Mouse (Mus musculus): ENCODE measurements around the gene Arrdc1. TPM values are rescaled to one million over a fixed set of nuclear protein-coding genes. Genes with fewer than 3 reads are reported as not detected.
"Not testable (repeated sequence)": the region's sequence is repeated elsewhere in the genome, so short reads cannot be mapped to it uniquely, and the experiment has no call there.

Gene Arrdc1
- total RNA-seq (2012; rRNA removed): 14.4 and 23.8 TPM in 2 replicates

- H3K4me1 ChIP-seq (ENCODE audit: control insufficient read depth in 2 of 2, insufficient read depth in 2 of 2, low read length in 2 of 2, poor library complexity in 1 of 2): no peaks in the 10 kb centered on the region
- peak within 1 kb of the TSS; percentile 90 for H3K9ac ChIP-seq (ENCODE audit: insufficient read depth, low read depth, low read length, poor library complexity, severe bottlenecking)
- in situ Hi-C loops (cut with MboI; ENCODE audit: low sequenced_read_pairs in 2 of 2, unreplicated experiment in 2 of 2): no loop called here
- H3K9me3 ChIP-seq (ENCODE audit: control insufficient read depth, insufficient read depth, low read depth, low read length): no peaks in the 10 kb centered on the region
- peak; percentile 98 for DNase-seq (ENCODE audit: low read depth, low spot score)
- peak within 1 kb of the TSS; percentile 49 for H3K27ac ChIP-seq (ENCODE audit: insufficient read depth, low read depth, low read length, poor library complexity, severe bottlenecking)
- H3K36me3 ChIP-seq (ENCODE audit: control insufficient read depth, insufficient read depth, low read length, poor library complexity, severe bottlenecking): no peaks in the 10 kb centered on the region
- TF ChIP-seq MAFK (IDR thresholded peaks at IDR 0.05; ENCODE audit: insufficient read depth, low read depth, low read length) (no peak), HCFC1 (IDR thresholded peaks at IDR 0.05; ENCODE audit: borderline replicate concordance, insufficient read depth, low read length) (no peak; the same call in 1 of the 2 replicates), CHD2 (IDR thresholded peaks at IDR 0.05; ENCODE audit: low read depth, low read length) (no peak), ZC3H11A (IDR thresholded peaks at IDR 0.05; ENCODE audit: borderline replicate concordance, low read depth, low read length) (no peak), ZNF384 (IDR thresholded peaks at IDR 0.05; ENCODE audit: low read depth, low read length) (no peak)
- peak within 1 kb of the TSS; percentile 89 to 90 for H3K4me3 ChIP-seq (ENCODE audit: insufficient read depth in 1 of 2, low read depth in 1 of 2, low read length in 2 of 2, poor library complexity in 1 of 2, severe bottlenecking in 1 of 2)
These were observed at the start of gene Arrdc1 for GRCm38 (mm10) chr2:24935057-24935796. Arrdc1 (minus strand) TSS chr2:24935252.

GRCm38 (mm10) chr2:24976960-24977359, 41.9 kb upstream of the Arrdc1 start:
- no peak for TF ChIP-seq ZC3H11A (IDR thresholded peaks at IDR 0.05; ENCODE audit: borderline replicate concordance, low read depth, low read length)
- TF ChIP-seq CHD2 (IDR thresholded peaks at IDR 0.05; ENCODE audit: low read depth, low read length): no peak
- no peak for TF ChIP-seq HCFC1 (IDR thresholded peaks at IDR 0.05; ENCODE audit: borderline replicate concordance, insufficient read depth, low read length)
- Histone ChIP-seq H3K9me3 (ENCODE audit: control insufficient read depth, insufficient read depth, low read depth, low read length) (no peaks in the 10 kb centered on the region), H3K4me1 (ENCODE audit: control insufficient read depth in 2 of 2, insufficient read depth in 2 of 2, low read length in 2 of 2, poor library complexity in 1 of 2) (peaks cover 2 to 11% of the 10 kb centered on the region in 2 experiments; a peak in 2 of 4 replicates), H3K4me3 (ENCODE audit: insufficient read depth in 1 of 2, low read depth in 1 of 2, low read length in 2 of 2, poor library complexity in 1 of 2, severe bottlenecking in 1 of 2) (no peak overlapping the region), H3K9ac (ENCODE audit: insufficient read depth, low read depth, low read length, poor library complexity, severe bottlenecking) (no peak overlapping the region), H3K36me3 (ENCODE audit: control insufficient read depth, insufficient read depth, low read length, poor library complexity, severe bottlenecking) (peaks cover 6% of the 10 kb centered on the region), H3K27ac (ENCODE audit: insufficient read depth, low read depth, low read length, poor library complexity, severe bottlenecking) (no peak overlapping the region)
- in situ Hi-C loops (cut with MboI; ENCODE audit: low sequenced_read_pairs in 2 of 2, unreplicated experiment in 2 of 2): no loop called here
- no peak for DNase-seq (ENCODE audit: low read depth, low spot score)

GRCm38 (mm10) chr2:24975704-24976297, 40.7 kb upstream of the Arrdc1 start, which contains the start of gene Pnpla7:
Pnpla7 (plus strand) TSS chr2:24976033.
- Histone ChIP-seq H3K36me3 (ENCODE audit: control insufficient read depth, insufficient read depth, low read length, poor library complexity, severe bottlenecking) (peaks cover 10% of the 10 kb centered on the region), H3K27ac (ENCODE audit: insufficient read depth, low read depth, low read length, poor library complexity, severe bottlenecking) (peak within 1 kb of the TSS; percentile 33), H3K9ac (ENCODE audit: insufficient read depth, low read depth, low read length, poor library complexity, severe bottlenecking) (peak within 1 kb of the TSS; percentile 84), H3K4me1 (ENCODE audit: control insufficient read depth in 2 of 2, insufficient read depth in 2 of 2, low read length in 2 of 2, poor library complexity in 1 of 2) (peaks cover 2 to 9% of the 10 kb centered on the region in 2 experiments; a peak in 2 of 4 replicates), H3K9me3 (ENCODE audit: control insufficient read depth, insufficient read depth, low read depth, low read length) (no peaks in the 10 kb centered on the region), H3K4me3 (ENCODE audit: insufficient read depth in 1 of 2, low read depth in 1 of 2, low read length in 2 of 2, poor library complexity in 1 of 2, severe bottlenecking in 1 of 2) (peak within 1 kb of the TSS; percentile 82 to 97)
- TF ChIP-seq CHD2 (IDR thresholded peaks at IDR 0.05; ENCODE audit: low read depth, low read length) (no peak), ZC3H11A (IDR thresholded peaks at IDR 0.05; ENCODE audit: borderline replicate concordance, low read depth, low read length) (no peak), ZNF384 (IDR thresholded peaks at IDR 0.05; ENCODE audit: low read depth, low read length) (no peak), MAFK (IDR thresholded peaks at IDR 0.05; ENCODE audit: insufficient read depth, low read depth, low read length) (no peak), HCFC1 (IDR thresholded peaks at IDR 0.05; ENCODE audit: borderline replicate concordance, insufficient read depth, low read length) (no peak)
- in situ Hi-C loops (cut with MboI; ENCODE audit: low sequenced_read_pairs in 2 of 2, unreplicated experiment in 2 of 2): no loop called here
- DNase-seq (ENCODE audit: low read depth, low spot score): peak; percentile 60

GRCm38 (mm10) chr2:24974906-24975703, 40.1 kb upstream of the Arrdc1 start, which contains the start of gene Mrpl41:
Mrpl41 (minus strand) TSS chr2:24975098.
- peaks cover 10% of the 10 kb centered on the region for H3K36me3 ChIP-seq (ENCODE audit: control insufficient read depth, insufficient read depth, low read length, poor library complexity, severe bottlenecking)

GRCm38 (mm10) chr2:24974452-24974851, 39.4 kb upstream of the Arrdc1 start:
- in situ Hi-C loops (cut with MboI; ENCODE audit: low sequenced_read_pairs in 2 of 2, unreplicated experiment in 2 of 2); H3K4me1 ChIP-seq (ENCODE audit: control insufficient read depth in 2 of 2, insufficient read depth in 2 of 2, low read length in 2 of 2, poor library complexity in 1 of 2); DNase-seq (ENCODE audit: low read depth, low spot score); H3K9me3 ChIP-seq (ENCODE audit: control insufficient read depth, insufficient read depth, low read depth, low read length); H3K27ac ChIP-seq (ENCODE audit: insufficient read depth, low read depth, low read length, poor library complexity, severe bottlenecking): not testable (repeated sequence)
- H3K36me3 ChIP-seq (ENCODE audit: control insufficient read depth, insufficient read depth, low read length, poor library complexity, severe bottlenecking): peaks cover 13% of the 10 kb centered on the region
- peak overlapping the region; percentile 84 for H3K9ac ChIP-seq (ENCODE audit: insufficient read depth, low read depth, low read length, poor library complexity, severe bottlenecking)
- peak overlapping the region; percentile 82 to 97 for H3K4me3 ChIP-seq (ENCODE audit: insufficient read depth in 1 of 2, low read depth in 1 of 2, low read length in 2 of 2, poor library complexity in 1 of 2, severe bottlenecking in 1 of 2)

More at GRCm38 (mm10) chr2:24974906-24975703, 40.1 kb upstream of the Arrdc1 start, which contains the start of gene Mrpl41:
- Histone ChIP-seq H3K9ac (ENCODE audit: insufficient read depth, low read depth, low read length, poor library complexity, severe bottlenecking) (peak within 1 kb of the TSS; percentile 84), H3K9me3 (ENCODE audit: control insufficient read depth, insufficient read depth, low read depth, low read length) (no peaks in the 10 kb centered on the region), H3K4me3 (ENCODE audit: insufficient read depth in 1 of 2, low read depth in 1 of 2, low read length in 2 of 2, poor library complexity in 1 of 2, severe bottlenecking in 1 of 2) (peak within 1 kb of the TSS; percentile 82 to 97), H3K4me1 (ENCODE audit: control insufficient read depth in 2 of 2, insufficient read depth in 2 of 2, low read length in 2 of 2, poor library complexity in 1 of 2) (peaks cover 2 to 9% of the 10 kb centered on the region in 2 experiments; a peak in 2 of 4 replicates), H3K27ac (ENCODE audit: insufficient read depth, low read depth, low read length, poor library complexity, severe bottlenecking) (peak within 1 kb of the TSS; percentile 33)
- TF ChIP-seq HCFC1 (IDR thresholded peaks at IDR 0.05; ENCODE audit: borderline replicate concordance, insufficient read depth, low read length) (no peak), MAFK (IDR thresholded peaks at IDR 0.05; ENCODE audit: insufficient read depth, low read depth, low read length) (no peak), ZNF384 (IDR thresholded peaks at IDR 0.05; ENCODE audit: low read depth, low read length) (no peak), CHD2 (IDR thresholded peaks at IDR 0.05; ENCODE audit: low read depth, low read length) (no peak), ZC3H11A (IDR thresholded peaks at IDR 0.05; ENCODE audit: borderline replicate concordance, low read depth, low read length) (no peak)
- DNase-seq (ENCODE audit: low read depth, low spot score): peak; percentile 89
- in situ Hi-C loops (cut with MboI; ENCODE audit: low sequenced_read_pairs in 2 of 2, unreplicated experiment in 2 of 2): no loop called here
